Mouse (Mus musculus): ENCODE results near the gene Shroom1. TPM values are rescaled to one million over a fixed set of nuclear protein-coding genes. Genes with fewer than 3 reads are reported as not detected.
A peak's percentile ranks its signal among the peaks of the same experiment; 100 is the strongest.

Shroom1 gene
- total RNA-seq, 2 experiments from 2014 or later: not detected

DNA sequence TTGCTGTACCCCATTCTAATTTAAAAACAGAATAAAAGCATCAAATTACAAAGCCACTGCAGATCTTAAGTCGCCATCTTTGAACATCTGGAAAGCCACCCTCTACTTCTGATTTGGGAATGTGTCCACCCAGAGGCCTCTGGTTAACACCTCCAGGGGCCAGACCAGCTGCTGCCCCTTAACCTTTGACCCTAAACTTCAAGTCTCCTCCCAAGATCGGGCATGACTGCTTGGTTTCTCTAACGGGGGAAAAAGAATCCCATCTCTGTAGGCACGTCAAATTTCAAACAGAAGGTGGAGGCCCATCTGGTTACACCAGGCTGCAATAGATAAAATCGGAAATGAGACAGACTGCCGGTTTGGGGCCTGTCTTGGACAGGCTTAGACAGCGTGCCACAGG is 20.8 kb downstream of the Shroom1 start:
- ATAC-seq (replicated peaks; ENCODE audit: low FRiP score, poor library complexity, severe bottlenecking): no peak

DNA sequence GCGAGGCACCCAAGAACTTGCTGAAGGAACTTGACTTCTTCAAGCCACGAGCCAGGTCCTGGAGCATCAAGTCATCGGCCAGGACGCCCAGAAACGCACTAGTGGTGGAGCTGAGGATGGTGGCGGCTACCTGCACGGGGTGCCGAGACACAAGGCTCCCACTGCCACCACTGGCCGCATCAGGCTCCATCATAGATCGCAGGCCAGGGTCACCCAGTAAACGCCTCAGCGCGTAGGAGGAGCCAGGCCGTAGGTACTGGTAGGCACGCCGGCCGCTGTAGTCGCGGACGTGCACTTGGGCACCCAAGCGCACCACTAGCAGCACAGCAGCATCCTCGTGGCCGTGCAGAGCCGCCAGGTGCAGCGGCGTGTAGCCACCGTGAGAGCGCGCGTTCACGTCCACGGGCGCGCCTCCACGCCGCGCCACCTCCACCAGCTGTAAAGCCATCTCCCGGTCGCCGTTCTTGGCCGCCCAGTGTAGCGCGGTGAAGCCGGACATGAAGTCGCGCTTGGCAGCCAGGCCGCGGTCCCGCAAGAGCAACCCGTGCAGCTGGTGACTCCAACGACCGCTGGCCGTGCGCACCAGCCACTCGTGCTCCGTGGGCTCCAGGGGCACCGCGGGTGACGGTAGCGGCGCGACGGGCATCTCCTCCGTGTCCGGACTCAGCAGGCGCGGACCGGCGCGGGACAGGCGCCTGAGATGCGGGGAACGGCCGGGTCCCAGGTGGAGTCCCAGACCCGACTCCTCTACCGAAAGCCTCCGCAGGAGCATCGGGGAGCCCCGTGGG is 21.6 kb downstream of the Shroom1 start:
- ATAC-seq (replicated peaks; ENCODE audit: low FRiP score, poor library complexity, severe bottlenecking): peak; percentile 4; the same call in 1 of the 2 replicates

DNA sequence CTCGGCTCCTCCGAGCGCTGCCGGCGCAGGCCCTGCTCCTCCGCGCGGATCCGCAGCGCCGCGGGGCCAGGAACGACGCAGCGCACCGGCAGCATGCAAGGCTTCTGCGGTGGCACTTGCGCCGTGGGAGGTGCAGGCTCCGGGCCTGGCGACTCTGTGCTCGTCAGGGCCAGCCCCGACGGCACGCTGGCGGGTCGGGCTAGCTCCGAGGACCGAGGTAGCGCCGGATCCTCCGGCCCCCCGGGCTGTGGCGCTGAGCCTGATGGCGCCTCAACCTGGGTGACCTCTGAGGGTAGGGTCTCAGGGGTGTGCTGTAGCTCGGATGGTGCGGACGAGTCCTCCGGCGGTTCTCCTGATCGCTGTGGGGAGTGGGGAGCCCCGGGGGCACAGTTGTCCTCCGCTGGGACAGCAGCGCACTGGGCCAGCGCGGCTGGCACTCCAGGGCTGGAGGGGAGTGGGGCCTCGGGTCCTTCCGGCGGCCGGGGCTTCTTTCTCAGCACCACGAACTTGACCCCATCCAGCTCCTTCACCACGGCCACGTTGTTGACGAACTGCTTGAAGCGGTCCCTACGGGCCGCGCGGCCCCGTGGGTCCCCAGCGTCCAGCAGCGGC is 22.3 kb downstream of the Shroom1 start:
- ATAC-seq (replicated peaks; ENCODE audit: low FRiP score, poor library complexity, severe bottlenecking): no peak

DNA sequence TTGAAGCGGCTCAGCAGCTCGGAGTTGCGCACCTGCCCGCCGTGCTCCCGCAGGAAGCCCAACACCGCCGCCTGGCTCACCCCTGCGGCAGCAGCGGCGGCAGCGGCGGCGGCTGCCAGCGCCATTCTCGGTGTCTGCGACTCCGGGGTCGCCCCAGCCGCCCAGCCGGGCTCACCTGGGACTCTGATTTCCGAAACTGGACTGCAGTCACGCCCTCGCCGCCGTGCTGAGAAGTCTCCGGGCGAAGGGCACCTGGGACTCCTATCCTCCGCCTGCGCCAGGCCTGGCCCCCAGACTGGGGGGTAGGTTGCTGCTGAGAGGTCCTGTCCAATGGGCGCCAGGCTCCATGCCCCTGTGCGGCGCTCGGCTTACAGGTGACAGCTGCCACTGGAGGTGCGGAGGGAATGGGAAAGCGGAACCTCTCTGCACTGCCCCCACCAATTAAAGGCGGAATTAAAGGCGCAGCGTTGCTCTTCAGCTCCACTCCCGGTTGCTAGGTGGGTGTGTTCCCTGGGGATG is 22.8 kb downstream of the Shroom1 start, which contains the start of the genes Gm9945 and Sowaha:
TSS of gene Gm9945 (plus strand) at position 384 of the 519 bp plus-strand sequence.
TSS of gene Sowaha (minus strand) at position 492 of the 519 bp plus-strand sequence.
- peak; percentile 66 for ATAC-seq (replicated peaks; ENCODE audit: low FRiP score, poor library complexity, severe bottlenecking)

DNA sequence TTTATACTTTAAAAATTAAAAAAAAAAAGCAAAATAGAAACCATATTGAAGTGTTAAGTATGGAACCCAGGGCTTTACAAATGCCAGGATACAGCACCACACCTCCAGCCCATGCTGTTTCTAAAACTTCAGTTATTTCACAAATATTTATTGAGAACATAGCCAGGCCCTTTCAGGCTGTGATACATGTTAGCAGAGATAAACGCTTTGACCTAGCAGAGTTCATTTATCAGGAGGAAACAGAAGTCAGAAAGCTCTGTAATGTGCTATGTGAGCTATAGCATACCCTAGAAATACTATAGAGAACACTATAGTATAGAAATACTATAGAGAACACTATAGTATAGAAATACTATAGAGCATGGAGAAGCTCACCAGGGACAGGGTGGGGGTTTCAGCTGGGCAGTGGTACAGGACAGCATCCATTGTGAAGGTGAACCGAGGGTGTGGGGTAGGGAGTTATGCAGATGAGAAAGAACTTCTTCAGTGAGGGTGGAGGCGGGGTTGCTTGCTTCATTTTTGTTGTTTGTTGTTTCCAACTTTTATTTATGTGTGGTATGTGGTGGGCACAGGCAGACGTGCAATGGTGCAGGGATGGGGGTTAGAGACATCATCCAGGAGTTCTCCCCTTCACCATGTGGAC is 24.2 kb downstream of the Shroom1 start:
- ATAC-seq (replicated peaks; ENCODE audit: low FRiP score, poor library complexity, severe bottlenecking): peak; percentile 63

DNA sequence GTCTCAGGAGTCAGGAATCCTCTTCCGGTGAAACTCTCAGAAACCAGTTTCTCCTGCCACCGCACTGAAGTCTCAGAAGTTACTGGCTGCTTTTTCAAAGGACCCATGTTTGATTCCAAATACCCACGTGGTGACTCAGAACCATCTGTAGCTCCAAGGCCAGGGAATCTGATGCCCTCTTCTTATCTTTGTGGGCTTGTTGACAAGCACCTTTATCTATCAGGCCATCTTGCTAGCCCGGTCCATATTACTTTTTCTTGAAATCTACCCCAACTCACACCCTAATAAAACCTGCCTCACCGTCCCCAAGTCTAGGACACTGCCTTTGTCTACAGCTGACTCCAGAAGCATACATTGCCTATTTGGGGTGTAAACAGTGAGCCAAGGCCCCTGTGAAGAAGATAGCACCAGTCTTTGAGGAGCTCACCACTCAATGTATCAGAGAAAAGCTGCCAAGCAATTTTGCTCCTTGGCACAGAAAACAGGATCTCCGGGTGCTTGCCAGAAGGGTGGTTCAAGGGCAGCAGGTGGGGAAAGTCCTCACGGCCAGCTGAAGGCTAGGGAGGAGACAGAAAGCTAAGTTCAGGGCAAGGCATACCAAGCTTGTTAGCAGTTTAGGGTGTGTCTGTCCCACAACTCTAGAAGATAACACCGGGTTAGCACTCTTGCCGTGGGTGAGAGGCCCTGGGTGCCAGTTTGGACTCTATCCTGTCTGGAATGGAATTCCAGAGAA is 26.3 kb downstream of the Shroom1 start:
- peak; percentile 64 for ATAC-seq (replicated peaks; ENCODE audit: low FRiP score, poor library complexity, severe bottlenecking)

DNA sequence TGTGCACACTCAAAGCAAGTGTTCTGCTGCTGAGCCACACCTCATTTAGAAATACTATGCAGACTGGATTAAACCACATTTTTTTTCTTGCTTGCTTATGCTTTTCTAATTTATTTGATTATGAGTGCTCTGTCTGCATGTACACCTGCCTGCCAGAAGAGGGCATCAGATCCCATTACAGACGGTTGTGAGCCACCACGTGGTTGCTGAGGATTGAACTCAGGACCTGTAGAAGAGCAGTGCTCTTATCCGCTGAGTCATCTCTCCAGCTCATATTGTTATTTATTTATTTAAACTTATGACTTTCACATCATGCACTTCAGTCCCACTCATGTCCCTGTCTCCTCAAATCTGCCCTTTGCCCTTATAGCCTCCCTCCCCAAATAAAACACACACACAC is 28.7 kb downstream of the Shroom1 start:
- ATAC-seq (replicated peaks; ENCODE audit: low FRiP score, poor library complexity, severe bottlenecking): no peak

DNA sequence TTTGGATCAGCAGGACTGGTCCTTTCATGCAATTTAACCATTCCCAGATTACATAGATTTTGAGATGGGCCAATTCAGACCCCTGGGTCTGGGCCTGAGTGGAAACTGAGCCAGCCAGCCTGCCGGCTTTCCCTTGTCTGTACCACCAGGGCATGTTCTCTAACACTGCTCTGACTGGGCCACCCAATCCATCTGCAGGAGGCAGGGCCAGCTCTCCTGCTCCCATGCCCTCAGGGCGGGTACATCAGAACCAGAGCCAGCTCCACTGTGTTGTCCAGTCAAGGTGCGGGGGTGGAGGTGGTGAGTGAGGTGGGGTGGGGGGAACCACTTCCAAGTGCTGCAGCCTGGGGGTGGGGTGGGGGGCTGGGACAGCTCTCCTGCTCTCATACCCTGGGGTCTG is 29.3 kb downstream of the Shroom1 start:
- ATAC-seq (replicated peaks; ENCODE audit: low FRiP score, poor library complexity, severe bottlenecking): no peak

DNA sequence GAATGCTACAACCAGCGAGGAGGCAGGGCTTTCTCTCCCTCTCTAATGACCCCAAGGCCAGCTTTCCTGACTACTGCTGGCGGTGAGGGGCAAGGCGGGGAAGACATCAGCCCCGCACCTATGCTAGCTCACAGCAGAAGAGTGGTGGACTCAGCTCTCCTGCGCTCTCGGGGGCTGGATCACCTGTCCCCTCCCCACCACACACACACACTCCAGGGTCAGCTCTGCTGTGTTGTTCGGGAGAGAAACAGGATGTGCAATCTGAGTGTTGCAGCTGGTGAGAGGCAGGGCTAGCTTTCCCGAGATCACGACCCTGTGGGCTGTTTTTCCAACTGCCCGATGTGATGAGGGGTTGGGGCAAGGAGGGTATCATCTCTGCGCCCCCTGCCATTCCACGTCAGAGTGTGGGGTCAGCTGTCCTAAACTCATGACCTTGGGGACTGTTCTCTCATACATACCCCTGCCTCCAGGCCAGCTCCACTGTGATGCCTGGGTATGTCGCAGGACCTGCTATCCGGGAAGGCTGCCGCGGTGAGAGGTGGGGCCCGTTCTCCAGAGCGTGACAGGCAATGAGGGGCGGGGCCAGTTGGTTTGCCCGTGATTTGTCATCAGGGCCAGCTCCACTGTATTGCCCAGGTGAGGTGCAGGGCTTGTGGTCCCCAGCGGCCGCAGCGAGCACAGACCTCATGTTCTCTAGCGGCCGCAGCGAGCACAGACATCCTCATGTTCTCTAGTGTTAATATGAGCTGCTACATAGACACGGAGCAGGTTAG is 30.0 kb downstream of the Shroom1 start:
- peak; percentile 46; the same call in 1 of the 2 replicates for ATAC-seq (replicated peaks; ENCODE audit: low FRiP score, poor library complexity, severe bottlenecking)

DNA sequence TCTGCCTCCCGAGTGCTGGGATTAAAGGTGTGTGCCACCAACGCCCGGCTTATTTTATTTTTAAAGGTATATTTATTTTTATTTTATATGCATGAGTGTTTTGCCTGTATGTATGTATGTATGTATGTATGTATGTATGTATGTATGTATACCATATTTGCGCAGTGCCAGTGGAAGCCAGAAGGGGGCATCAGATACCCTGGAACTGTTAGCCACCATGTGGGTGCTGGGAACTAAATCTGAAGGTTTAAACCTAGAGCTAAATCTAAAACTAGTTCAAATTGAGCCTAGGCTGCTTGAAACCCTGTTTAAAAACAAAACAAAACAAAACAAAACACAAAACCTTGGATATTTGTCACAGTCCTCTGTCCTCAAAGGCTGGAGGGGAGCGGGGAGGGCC is 32.0 kb downstream of the Shroom1 start:
- ATAC-seq (replicated peaks; ENCODE audit: low FRiP score, poor library complexity, severe bottlenecking): no peak

DNA sequence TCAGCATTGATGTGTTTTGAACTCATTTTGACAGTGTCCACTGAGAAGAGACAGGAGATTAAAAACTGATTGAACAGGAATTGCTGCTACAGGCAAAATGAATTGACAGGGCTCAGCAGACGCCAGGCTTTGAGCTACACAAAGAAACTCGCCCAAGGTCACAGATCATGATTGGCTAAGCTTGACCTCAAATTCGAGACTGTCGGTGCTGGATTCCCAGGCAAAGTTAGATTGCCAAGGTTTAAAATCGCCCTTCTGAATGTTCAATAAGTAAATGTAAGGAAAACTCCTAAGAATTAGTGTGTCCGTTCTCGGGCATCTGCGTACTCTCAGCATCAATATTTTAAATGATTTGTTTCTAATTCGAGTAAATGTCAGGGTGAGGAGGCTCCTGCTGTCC is 32.4 kb downstream of the Shroom1 start:
- ATAC-seq (replicated peaks; ENCODE audit: low FRiP score, poor library complexity, severe bottlenecking): no peak

DNA sequence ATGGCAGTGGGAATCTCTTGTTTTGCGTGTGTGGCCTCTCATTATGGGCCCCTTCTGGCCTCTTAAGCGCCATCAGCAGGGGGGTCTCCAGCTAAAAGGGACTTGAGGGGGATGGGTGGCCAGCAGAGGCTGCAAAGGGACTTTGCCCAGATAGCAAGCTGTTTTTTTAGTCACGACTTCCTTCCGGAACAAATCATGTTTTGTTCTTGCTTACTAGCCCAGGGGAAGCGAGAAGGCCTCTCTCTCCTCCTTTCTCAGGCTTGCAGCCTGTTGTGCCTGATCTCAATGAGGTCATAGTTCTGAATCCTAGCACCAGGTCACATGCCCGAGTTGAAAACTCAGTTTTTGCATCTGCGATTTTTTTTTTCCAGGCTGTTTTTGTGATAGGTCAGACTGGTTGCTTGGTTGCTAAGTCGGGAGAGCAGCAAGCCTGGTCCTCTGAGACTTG is 35.0 kb downstream of the Shroom1 start:
- ATAC-seq (replicated peaks; ENCODE audit: low FRiP score, poor library complexity, severe bottlenecking): no peak

DNA sequence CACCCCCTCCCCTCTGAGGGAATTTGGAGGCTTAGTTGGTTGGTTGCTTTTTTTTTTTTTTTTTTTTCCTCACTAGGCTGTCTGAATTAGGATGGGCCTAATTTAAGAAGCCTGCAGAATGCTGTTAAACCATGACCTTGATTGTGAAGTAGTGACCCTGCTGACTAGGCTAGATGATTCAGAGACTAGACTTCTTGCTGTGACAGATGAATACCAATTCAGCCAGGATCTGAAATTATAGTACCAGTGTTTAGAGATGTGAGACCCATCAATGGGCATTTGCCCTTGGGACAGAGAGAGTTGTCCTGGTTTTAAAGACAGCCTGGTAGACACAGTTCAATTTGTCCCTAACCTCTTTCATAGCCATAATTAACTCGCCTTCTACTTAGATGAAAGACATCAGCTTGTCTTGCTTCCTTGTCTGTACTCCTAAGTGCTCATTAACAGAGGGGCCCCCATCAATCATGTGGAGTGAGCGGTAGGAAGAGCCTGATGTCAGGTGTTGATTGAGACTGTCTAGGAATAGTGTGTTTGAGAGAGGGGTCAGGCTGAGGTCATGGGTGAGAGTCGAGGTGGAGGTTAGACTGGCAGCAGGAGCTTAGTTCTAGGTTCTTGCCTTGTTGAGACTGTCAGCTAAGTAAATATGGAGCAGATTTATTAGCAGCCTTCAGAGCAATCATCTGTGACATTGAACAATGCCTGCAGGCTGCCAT is 36.4 kb downstream of the Shroom1 start:
- no peak for ATAC-seq (replicated peaks; ENCODE audit: low FRiP score, poor library complexity, severe bottlenecking)

DNA sequence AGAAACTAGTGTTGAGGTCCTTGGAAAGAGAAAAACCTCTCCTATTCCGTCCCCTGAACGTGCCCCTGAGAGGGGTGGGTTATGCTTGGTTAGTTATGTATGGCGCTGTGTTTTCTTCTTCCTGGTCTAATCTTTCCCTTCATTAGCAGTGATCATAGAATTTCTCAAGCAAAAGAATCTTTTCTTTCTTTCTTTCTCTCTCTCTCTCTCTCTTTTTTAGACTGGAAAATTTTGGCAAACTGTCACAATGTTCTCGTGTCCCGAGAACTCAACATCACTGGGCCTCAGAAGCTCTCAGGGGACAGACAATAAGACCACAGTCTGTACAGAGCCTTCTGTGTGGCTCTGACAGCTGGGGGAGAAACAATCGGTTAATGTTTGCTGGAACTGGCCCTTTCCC is 38.4 kb downstream of the Shroom1 start:
- ATAC-seq (replicated peaks; ENCODE audit: low FRiP score, poor library complexity, severe bottlenecking): no peak

DNA sequence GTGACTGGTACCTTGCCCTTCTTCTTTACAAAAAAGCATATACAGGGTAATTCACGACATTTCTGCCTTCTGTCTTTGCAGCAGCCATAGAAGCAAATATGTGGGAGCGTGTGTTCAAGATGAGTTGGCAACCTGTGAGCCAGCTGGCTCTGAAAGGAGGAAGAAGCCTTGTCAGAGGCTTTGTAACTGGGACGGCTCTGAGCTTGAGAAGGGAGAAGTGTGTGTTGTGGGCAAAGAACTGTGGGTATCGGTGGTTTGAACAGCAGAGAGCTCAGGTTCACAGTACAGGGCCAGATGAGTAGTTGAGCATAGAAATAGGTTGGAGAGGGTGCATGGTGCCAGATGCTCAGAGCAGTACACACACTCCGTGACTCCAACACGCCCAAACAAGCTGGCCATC is 39.9 kb downstream of the Shroom1 start:
- ATAC-seq (replicated peaks; ENCODE audit: low FRiP score, poor library complexity, severe bottlenecking): no peak

DNA sequence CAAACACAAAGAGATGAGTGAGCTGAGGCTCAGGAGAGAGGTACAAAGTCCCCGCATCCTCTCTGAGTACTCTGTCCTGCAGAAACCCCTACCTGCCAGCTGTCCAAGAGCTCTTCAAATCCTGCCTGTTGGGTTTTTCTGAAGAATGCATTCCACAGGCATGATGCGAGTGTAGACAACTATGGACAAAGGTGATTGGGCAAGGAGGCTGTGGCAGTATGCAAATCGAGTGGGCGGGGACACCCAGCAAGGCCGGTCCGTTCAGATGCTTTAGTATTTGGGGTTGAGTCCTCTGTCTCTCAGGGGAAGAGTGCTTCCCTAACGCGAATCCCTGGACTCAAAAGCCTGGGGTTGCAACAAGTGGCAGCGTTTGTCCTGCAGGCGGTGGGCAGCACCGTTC is 43.6 kb downstream of the Shroom1 start:
- ATAC-seq (replicated peaks; ENCODE audit: low FRiP score, poor library complexity, severe bottlenecking): peak; percentile 76

DNA sequence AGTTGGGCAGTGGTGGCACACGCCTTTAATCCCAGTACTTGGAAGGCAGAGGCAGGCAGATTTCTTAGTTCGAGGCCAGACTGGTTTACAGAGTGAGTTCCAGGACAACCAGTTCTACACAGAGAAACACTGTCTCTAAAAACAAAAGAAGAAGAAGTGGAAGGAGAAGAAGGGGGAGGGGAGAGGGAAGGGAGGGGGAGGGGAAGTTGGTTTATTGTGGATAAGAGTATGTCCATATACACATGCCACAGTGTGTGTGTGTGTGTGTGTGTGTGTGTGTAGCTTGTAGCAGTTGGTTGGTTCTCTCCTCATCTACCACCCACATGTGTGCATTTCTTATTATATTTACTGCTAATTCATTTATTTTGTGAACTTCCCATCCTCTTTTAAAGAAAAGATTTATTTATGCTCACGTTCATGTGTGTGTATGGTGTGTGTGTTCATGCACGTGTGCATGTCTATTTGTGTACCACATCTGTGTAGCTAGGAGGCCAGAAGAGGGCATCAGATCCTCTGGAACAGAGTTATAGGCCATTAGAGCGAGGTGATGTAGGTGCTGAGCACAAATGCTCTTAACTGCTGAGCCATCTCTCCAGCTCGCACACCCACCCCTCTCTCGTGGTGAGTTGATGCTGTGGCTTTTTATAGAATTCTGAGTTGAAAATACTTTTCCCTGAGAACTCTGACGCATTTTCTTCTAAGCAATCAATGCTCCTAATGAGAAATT is 45.2 kb downstream of the Shroom1 start:
- ATAC-seq (replicated peaks; ENCODE audit: low FRiP score, poor library complexity, severe bottlenecking): peak; percentile 53; the same call in 1 of the 2 replicates

DNA sequence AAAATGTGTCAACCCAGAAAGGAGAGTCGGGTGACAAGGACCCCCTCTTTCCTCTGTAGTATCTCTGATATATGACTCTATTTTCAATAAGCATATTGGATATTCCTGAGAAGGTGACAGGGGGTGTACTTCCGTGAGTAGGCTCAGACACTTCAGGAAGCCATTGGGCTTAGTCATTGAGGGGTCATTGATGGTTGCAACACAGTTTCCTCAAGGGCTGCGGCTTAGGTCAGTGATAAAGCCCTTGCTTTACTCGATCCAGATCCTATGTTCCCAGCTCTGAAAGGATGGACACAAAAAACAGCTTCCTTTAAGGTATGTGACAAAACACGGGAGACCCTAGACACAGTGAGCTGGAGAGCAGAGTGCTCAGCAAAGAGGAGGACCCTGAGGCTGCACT is 46.7 kb downstream of the Shroom1 start:
- ATAC-seq (replicated peaks; ENCODE audit: low FRiP score, poor library complexity, severe bottlenecking): no peak

Data from erythroblast, adult 5-6 weeks (primary cell).